Mouse (Mus musculus): ENCODE measurements around the gene Gulp1.
A peak's percentile ranks its signal among the peaks of the same experiment; 100 is the strongest.

The Gulp1 gene

GRCm38 (mm10) chr1:44551461-44552370 lies at the start of gene Gulp1:
TSS of gene Gulp1 (plus strand) at chr1:44551511.
- DNase-seq (ENCODE audit: low read depth, low spot score): peak; percentile 40

DNA sequence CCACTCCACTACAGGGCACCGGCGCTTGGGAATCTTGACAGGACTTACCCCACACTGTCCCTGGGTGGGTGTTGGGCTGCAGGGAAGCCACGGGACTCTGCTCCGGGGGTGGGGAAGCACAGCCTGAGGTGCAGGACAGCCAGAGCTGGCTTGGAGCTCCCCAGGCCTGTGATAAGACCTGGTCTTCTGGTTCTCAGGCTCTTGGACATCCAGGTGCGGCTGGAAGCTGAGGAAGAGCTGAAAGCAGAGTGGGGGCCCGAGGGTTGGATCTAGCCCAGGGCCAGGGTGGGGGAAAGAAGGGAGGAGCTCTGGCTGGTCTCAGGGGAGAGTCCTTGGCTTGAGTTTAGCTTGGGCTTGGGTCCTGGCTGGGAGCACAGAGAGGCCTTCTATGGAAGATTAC lies 1.1 kb upstream of the Gulp1 start:
- DNase-seq (ENCODE audit: low read depth, low spot score): no peak

DNA sequence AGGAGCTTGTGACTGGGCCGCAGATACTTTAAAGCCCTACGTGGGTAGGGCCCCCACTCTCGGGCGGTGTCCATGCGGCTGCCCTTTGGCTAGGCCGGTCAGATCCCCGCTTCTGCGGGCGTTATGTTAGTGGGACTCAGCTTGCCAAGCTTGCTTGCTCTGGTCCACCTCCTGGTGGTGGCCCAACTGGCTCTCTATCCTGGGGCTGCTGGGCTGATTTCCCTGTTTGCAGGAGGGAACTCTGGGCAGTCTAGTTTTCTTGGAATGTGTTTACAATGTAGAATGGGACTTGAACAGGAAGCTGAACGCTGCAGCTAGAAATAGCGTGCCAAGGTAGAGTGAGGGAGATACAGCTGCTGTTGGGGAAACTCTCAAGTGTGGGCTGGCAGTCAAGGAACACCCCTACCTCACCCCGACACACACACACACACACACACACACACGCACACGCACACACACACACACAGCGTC lies 1.1 kb downstream of the Gulp1 start:
- peak; percentile 25 for DNase-seq (ENCODE audit: low read depth, low spot score)

DNA sequence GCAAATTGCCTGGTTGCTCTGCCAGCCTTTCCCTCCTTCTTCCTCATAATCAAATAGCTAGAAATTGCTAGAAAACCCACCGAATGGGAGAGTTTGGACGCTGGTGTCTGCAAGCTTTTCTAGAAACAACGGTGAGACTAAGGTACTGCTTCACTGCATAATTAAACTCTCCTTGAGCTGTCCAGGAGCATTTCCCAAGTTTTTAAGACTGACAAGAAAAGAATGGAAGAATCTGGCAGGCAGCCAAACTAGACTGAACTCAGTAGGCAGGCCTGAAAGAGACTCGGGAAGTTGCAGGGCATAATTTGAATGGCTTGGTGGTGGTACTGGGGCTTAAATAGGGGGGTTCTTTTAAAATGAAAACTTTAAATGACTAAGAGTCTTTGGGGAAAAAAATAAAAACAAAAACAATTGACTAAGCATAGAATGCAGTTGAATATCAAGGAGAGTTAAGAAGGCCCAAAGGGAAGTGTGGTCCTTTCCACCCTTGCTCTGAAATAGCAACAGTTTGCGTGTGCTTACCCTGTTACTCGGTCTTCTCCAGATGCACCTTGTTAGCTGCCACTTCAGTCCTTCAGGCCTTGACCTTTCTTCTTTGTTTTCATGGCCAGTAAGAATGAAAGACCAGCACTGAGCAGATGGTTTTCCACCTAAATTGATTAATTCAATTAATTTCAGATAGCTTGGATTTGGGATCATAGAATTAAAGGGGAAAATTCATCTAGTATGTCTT lies 2.0 kb downstream of the Gulp1 start:
- DNase-seq (ENCODE audit: low read depth, low spot score): no peak

DNA sequence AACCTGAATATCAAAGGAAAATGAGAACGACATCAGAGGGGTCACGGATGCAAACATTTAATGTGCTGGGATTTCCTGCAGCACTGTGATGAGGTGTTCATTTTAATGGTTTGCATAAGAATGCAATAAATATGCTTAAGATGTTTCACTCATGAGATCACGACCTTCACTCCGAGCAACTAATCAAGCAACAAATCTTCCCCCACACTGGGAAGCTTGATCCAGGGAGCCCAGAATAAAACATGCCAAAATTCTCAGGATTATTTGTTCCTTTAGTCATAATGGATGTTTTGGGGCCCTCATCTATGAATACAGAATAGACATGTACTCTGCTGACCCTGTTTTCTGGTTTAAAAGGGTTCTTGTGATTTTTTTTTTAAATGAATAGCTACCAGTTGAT lies 16.1 kb downstream of the Gulp1 start:
- no peak for DNase-seq (ENCODE audit: low read depth, low spot score)

- DNase-seq (ENCODE audit: low read depth, low spot score): no peak
Measured at GRCm38 (mm10) chr1:44568296-44568695, 17.0 kb downstream of the Gulp1 start.

DNA sequence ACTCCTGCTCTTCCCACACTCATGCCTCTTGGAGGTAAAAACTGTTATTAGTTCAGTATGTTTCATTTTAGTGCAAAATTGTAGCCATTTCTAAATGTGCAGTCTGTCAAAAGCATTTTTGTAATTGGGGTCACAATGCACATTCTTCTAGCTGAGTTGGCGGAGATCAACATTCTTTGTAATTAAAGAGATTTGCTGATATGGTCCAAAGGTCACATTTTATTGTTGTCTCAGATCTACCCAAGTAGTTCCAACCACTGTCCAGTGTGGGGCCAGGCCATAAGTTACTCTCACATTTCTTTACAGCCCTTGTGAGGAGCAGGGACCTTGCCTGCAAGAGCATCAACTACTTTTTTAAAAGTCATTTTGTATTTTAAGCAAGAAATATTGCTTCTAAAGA lies 24.7 kb downstream of the Gulp1 start:
- DNase-seq (ENCODE audit: low read depth, low spot score): no peak

DNA sequence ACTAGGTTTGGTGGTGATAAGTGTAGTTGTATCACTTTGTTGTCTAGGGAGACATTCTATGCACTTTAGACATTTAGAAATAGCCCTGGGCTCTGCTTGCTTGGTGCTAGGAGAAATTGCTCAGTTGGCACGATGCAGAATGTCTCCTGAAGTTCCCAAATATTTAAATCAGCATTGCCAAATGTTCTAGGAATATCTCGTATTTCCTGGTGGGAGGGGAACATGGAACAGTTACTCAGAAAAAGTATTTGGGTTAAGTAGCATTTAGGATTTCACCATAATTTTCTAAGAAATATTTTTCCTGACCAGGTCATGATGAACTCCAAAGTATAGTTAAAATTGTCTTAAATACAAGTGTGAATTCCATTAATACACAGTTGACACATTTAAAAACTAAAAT lies 25.3 kb downstream of the Gulp1 start:
- no peak for DNase-seq (ENCODE audit: low read depth, low spot score)

- no peak for DNase-seq (ENCODE audit: low read depth, low spot score)
Measured at GRCm38 (mm10) chr1:44580390-44580789, 29.1 kb downstream of the Gulp1 start.

GRCm38 (mm10) chr1:44584886-44585385 lies 33.6 kb downstream of the Gulp1 start:
- peak; percentile 53 for DNase-seq (ENCODE audit: low read depth, low spot score)

- DNase-seq (ENCODE audit: low read depth, low spot score): peak; percentile 29
Measured at GRCm38 (mm10) chr1:44591742-44592141, 40.4 kb downstream of the Gulp1 start.

- no peak for DNase-seq (ENCODE audit: low read depth, low spot score)
Measured at GRCm38 (mm10) chr1:44593109-44593508, 41.8 kb downstream of the Gulp1 start.

- no peak for DNase-seq (ENCODE audit: low read depth, low spot score)
Measured at GRCm38 (mm10) chr1:44598312-44598711, 47.0 kb downstream of the Gulp1 start.

- no peak for DNase-seq (ENCODE audit: low read depth, low spot score)
Measured at GRCm38 (mm10) chr1:44613294-44614041, 62.2 kb downstream of the Gulp1 start.

- DNase-seq (ENCODE audit: low read depth, low spot score): no peak
Measured at GRCm38 (mm10) chr1:44618751-44619150, 67.4 kb downstream of the Gulp1 start.

GRCm38 (mm10) chr1:44634481-44634880 lies 83.2 kb downstream of the Gulp1 start:
- DNase-seq (ENCODE audit: low read depth, low spot score): no peak

DNA sequence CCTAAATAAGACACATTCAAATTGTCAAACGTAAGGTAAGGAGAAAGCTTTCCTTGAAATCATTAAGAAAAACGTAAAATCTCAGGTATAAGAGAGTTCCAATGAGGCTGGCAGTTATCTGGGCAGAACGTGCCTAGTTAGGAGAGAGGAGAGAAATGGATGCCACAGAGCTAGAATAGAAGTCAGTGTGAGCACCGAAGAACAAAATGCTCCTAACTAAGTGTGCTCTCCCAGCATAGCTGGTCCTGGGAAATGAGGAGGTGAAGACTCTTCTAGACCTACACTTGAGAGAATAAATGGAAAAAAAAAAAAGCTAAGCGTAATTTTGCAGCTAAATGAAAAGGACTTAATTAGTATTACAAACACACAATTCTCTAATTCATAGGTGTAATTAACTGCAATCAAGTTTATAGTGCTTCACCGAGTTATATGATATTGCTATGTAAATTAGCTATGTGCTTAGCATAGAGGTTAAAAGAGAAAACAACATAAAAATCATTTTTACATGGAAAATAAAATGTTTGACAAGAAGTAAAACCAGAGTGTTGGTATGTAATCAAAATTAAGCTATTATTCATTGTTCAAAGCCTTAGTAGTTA lies 94.5 kb downstream of the Gulp1 start:
- DNase-seq (ENCODE audit: low read depth, low spot score): no peak

GRCm38 (mm10) chr1:44678974-44679373 lies 127.7 kb downstream of the Gulp1 start:
- no peak for DNase-seq (ENCODE audit: low read depth, low spot score)

GRCm38 (mm10) chr1:44679415-44679814 lies 128.1 kb downstream of the Gulp1 start:
- no peak for DNase-seq (ENCODE audit: low read depth, low spot score)

DNA sequence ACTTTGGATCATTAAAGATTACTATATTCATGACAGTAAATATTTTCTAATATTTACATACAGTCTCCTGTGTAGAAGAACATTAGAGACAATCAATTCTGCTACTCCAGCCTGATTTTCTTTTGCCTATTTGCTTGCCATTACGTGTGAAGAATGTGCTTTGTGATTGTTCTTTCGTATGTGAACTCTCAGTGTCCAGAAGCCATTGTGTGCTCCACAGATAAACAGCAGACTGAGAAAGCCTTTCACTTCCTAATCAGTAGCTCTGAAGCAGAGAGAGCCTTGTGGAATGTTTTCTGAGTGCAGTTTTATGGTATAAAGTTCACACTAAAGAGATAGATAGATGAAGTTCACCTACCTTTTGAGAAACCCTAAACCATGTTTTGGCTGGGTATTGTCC lies 131.2 kb downstream of the Gulp1 start:
- DNase-seq (ENCODE audit: low read depth, low spot score): no peak

DNA sequence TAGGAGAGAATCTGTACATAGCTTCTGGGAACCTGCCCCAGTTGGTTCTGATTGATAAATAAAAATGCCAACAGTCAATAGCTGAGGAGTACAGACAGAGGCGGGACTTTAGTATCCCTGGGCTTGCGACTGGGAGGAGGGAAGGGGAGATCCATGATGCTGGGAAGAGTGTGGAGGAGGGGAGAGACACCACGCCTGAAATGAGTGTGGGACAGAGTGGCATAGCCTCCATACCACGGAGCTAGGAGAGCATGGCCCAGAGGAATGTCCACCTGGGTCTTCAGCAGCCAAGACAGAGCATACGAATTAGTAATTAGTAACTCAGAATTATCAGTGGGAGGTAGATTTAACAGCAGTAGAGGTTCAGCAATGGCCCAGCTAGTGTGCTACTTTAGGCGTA lies 132.4 kb downstream of the Gulp1 start:
- no peak for DNase-seq (ENCODE audit: low read depth, low spot score)
